Mouse (Mus musculus) gastrocnemius, postnatal 36 days (tissue): ENCODE measurements around the gene Thada. TPM values are rescaled to one million over a fixed set of nuclear protein-coding genes. Genes with fewer than 3 reads are reported as not detected.

Experiments
- DNase-seq, 2 experiments: peaks; one replicate each; pipeline ENCODE4 v3.0.0; 2022
- intact Hi-C: fragments of 180-260 bp; cut with DNase I; formaldehyde crosslinking; loops from one replicate; pipeline ENCODE4 v1.15.1; 2025
- long read RNA-seq, 2 experiments: library from polyadenylated mRNA; stranded (forward); transcript quantifications; one replicate each; pipeline ENCODE4 v2.0.0; 2021
- total RNA-seq, 2 experiments: library from RNA; stranded (reverse); gene quantifications; 2 replicates each; pipeline ENCODE4 v1.2.3; 2021

Thada gene
- 1 to 10 TPM; 4.3 to 5.8 TPM for total RNA-seq
- long read RNA-seq, experiment 1, full-length matches to known transcripts: 1 of 2 reads
- long read RNA-seq, experiment 1, partial matches to known transcripts: 0 of 2 reads
- long read RNA-seq, experiment 1, other reads (novel, unspliced or antisense): 1 of 2 reads
- long read RNA-seq, experiment 2, partial matches to known transcripts: 2 of 3 reads
- long read RNA-seq, experiment 2, other reads (novel, unspliced or antisense): 1 of 3 reads

- peak; percentile 96 to 97 for DNase-seq
- intact Hi-C loops: no loop called here
Observed at GRCm38 (mm10) chr17:84465753-84466608, at the start of gene Thada. Thada (minus strand) TSS chr17:84466205.

- DNase-seq: peak in 1 of 2 experiments; percentile 25
- intact Hi-C loops: no loop called here
Observed at GRCm38 (mm10) chr17:84512516-84513085, 46.6 kb upstream of the Thada start.

GRCm38 (mm10) chr17:84511682-84512515, 45.9 kb upstream of the Thada start, which contains the start of gene Plekhh2:
Plekhh2 (plus strand) TSS chr17:84511895.
- intact Hi-C loops: no loop called here
- peak; percentile 70 to 79 for DNase-seq

GRCm38 (mm10) chr17:84510961-84511639, 45.1 kb upstream of the Thada start:
- no peak for DNase-seq
- intact Hi-C loops: no loop called here

- no peak for DNase-seq
- intact Hi-C loops: no loop called here
Observed at GRCm38 (mm10) chr17:84510355-84510754, 44.4 kb upstream of the Thada start.

GRCm38 (mm10) chr17:84509176-84509575, 43.2 kb upstream of the Thada start:
- intact Hi-C loops: no loop called here
- no peak for DNase-seq

GRCm38 (mm10) chr17:84508736-84509135, 42.7 kb upstream of the Thada start:
- intact Hi-C loops: no loop called here
- DNase-seq: no peak

- DNase-seq: no peak
Observed at GRCm38 (mm10) chr17:84505922-84506321, 39.9 kb upstream of the Thada start.

GRCm38 (mm10) chr17:84502341-84502740, 36.3 kb upstream of the Thada start:
- intact Hi-C loops: no loop called here
- DNase-seq: no peak

More at GRCm38 (mm10) chr17:84505922-84506321, 39.9 kb upstream of the Thada start:
- intact Hi-C loops: no loop called here

- peak; percentile 36 to 51 for DNase-seq
- intact Hi-C loops: no loop called here
Observed at GRCm38 (mm10) chr17:84498639-84499038, 32.6 kb upstream of the Thada start.

- intact Hi-C loops: no loop called here
- DNase-seq: no peak
Observed at GRCm38 (mm10) chr17:84497972-84498604, 32.1 kb upstream of the Thada start.

GRCm38 (mm10) chr17:84497559-84497958, 31.6 kb upstream of the Thada start:
- intact Hi-C loops: no loop called here
- DNase-seq: no peak

GRCm38 (mm10) chr17:84497026-84497425, 31.0 kb upstream of the Thada start:
- intact Hi-C loops: no loop called here

GRCm38 (mm10) chr17:84492255-84492880, 26.4 kb upstream of the Thada start:
- intact Hi-C loops: no loop called here
- no peak for DNase-seq

More at GRCm38 (mm10) chr17:84497026-84497425, 31.0 kb upstream of the Thada start:
- DNase-seq: no peak

GRCm38 (mm10) chr17:84487415-84487814, 21.4 kb upstream of the Thada start:
- no peak for DNase-seq
- intact Hi-C loops: no loop called here

GRCm38 (mm10) chr17:84483673-84484320, 17.8 kb upstream of the Thada start:
- intact Hi-C loops: no loop called here
- DNase-seq: no peak

- DNase-seq: no peak
- intact Hi-C loops: no loop called here
Observed at GRCm38 (mm10) chr17:84482831-84483230, 16.8 kb upstream of the Thada start.
